Mouse (Mus musculus): ENCODE data around the gene Mtmr12.

Gene Mtmr12

GRCm38 (mm10) chr15:12322676-12323402, 118.0 kb downstream of the Mtmr12 start:
- DNase-seq, result no peak
